Mouse (Mus musculus): ENCODE data around the gene Serpinb6c. TPM values are rescaled to one million over a fixed set of nuclear protein-coding genes. Genes with fewer than 3 reads are reported as not detected.

The Serpinb6c gene
- polyA plus RNA-seq, 1 experiment from 2014 or later: 0.24 TPM

- Histone ChIP-seq H3K36me3 (replicated peaks) (peaks cover 24% of the 10 kb centered on the region), H3K4me3 (no peak overlapping the region), H3K4me1 (no peaks in the 10 kb centered on the region), H3K27ac (replicated peaks) (no peak overlapping the region), H3K9me3 (no peaks in the 10 kb centered on the region), H3K27me3 (replicated peaks; ENCODE audit: low read depth, poor library complexity, severe bottlenecking) (no peaks in the 10 kb centered on the region)
- no peak for DNase-seq (ENCODE audit: low spot score)
- WGBS: 84% methylated on average over 5 of the region's 5 CpGs
These were observed 16.2 kb upstream of the Serpinb6c start for GRCm38 (mm10) chr13:33921699-33922098.

GRCm38 (mm10) chr13:33921041-33921440 is 15.5 kb upstream of the Serpinb6c start:
- Histone ChIP-seq H3K36me3 (replicated peaks) (peaks cover 24% of the 10 kb centered on the region), H3K9me3 (no peaks in the 10 kb centered on the region), H3K27ac (replicated peaks) (no peak overlapping the region), H3K4me1 (no peaks in the 10 kb centered on the region), H3K4me3 (no peak overlapping the region), H3K27me3 (replicated peaks; ENCODE audit: low read depth, poor library complexity, severe bottlenecking) (no peaks in the 10 kb centered on the region)
- DNase-seq (ENCODE audit: low spot score): no peak
- 92% methylated on average over 6 of the region's 6 CpGs for WGBS

GRCm38 (mm10) chr13:33906821-33907220 is 1.3 kb upstream of the Serpinb6c start:
- no peak for DNase-seq (ENCODE audit: low spot score)
- 73% methylated on average over 3 of the region's 3 CpGs for WGBS
- Histone ChIP-seq H3K27me3 (replicated peaks; ENCODE audit: low read depth, poor library complexity, severe bottlenecking) (no peaks in the 10 kb centered on the region), H3K9me3 (no peaks in the 10 kb centered on the region), H3K4me3 (no peak overlapping the region), H3K36me3 (replicated peaks) (no peaks in the 10 kb centered on the region), H3K4me1 (no peaks in the 10 kb centered on the region), H3K27ac (replicated peaks) (no peak overlapping the region)

GRCm38 (mm10) chr13:33903290-33903689 is 2.2 kb downstream of the Serpinb6c start:
- Histone ChIP-seq H3K27me3 (replicated peaks; ENCODE audit: low read depth, poor library complexity, severe bottlenecking) (no peaks in the 10 kb centered on the region), H3K4me3 (no peak overlapping the region), H3K27ac (replicated peaks) (no peak overlapping the region), H3K4me1 (no peaks in the 10 kb centered on the region), H3K36me3 (replicated peaks) (no peaks in the 10 kb centered on the region), H3K9me3 (no peaks in the 10 kb centered on the region)
- WGBS: 88% methylated on average over 2 of the region's 2 CpGs
- no peak for DNase-seq (ENCODE audit: low spot score)

- Histone ChIP-seq H3K4me3 (no peak overlapping the region), H3K4me1 (no peaks in the 10 kb centered on the region), H3K27ac (replicated peaks) (no peak overlapping the region), H3K36me3 (replicated peaks) (no peaks in the 10 kb centered on the region), H3K27me3 (replicated peaks; ENCODE audit: low read depth, poor library complexity, severe bottlenecking) (no peaks in the 10 kb centered on the region), H3K9me3 (no peaks in the 10 kb centered on the region)
- WGBS: 39% methylated on average over 2 of the region's 2 CpGs
- peak; percentile 48 for DNase-seq (ENCODE audit: low spot score)
These were observed 11.3 kb downstream of the Serpinb6c start for GRCm38 (mm10) chr13:33894207-33894606.

GRCm38 (mm10) chr13:33843308-33843707 is 62.2 kb downstream of the Serpinb6c start, which contains the start of gene Serpinb6e:
TSS of gene Serpinb6e (minus strand) at chr13:33843408.
- Histone ChIP-seq H3K36me3 (replicated peaks) (no peaks in the 10 kb centered on the region), H3K4me3 (no peak within 1 kb of the TSS), H3K27ac (replicated peaks) (no peak within 1 kb of the TSS), H3K27me3 (replicated peaks; ENCODE audit: low read depth, poor library complexity, severe bottlenecking) (no peaks in the 10 kb centered on the region), H3K4me1 (no peaks in the 10 kb centered on the region), H3K9me3 (peaks cover 6% of the 10 kb centered on the region; the same call in 1 of the 2 replicates)
- no peak for DNase-seq (ENCODE audit: low spot score)
- WGBS: 65% methylated on average over 1 of the region's 1 CpGs

GRCm38 (mm10) chr13:33830751-33831150 is 74.8 kb downstream of the Serpinb6c start:
- Histone ChIP-seq H3K9me3 (peaks cover 10% of the 10 kb centered on the region), H3K27me3 (replicated peaks; ENCODE audit: low read depth, poor library complexity, severe bottlenecking) (no peaks in the 10 kb centered on the region), H3K4me3 (no peak overlapping the region), H3K36me3 (replicated peaks) (no peaks in the 10 kb centered on the region), H3K4me1 (no peaks in the 10 kb centered on the region), H3K27ac (replicated peaks) (no peak overlapping the region)
- WGBS: 80% methylated on average over 2 of the region's 2 CpGs
- no peak for DNase-seq (ENCODE audit: low spot score)

Other genes with a start within 250 kb of the Serpinb6c start
- not detected in 2 replicates for gene Serpinb6d, start 244.3 kb downstream of the Serpinb6c start, polyA plus RNA-seq (2016; fragmentation: Nextera tagmentation; extraction: Ambion mirVana)
- not detected in 2 replicates for gene Serpinb6e, start 62.3 kb downstream of the Serpinb6c start, polyA plus RNA-seq (2016; fragmentation: Nextera tagmentation; extraction: Ambion mirVana)
- gene Nqo2, start 59.0 kb upstream of the Serpinb6c start, polyA plus RNA-seq (2016; fragmentation: Nextera tagmentation; extraction: Ambion mirVana): 21.6 and 24.0 TPM in 2 replicates
- 7.4 and 8.6 TPM in 2 replicates for gene Ripk1, start 96.7 kb upstream of the Serpinb6c start, polyA plus RNA-seq (2016; fragmentation: Nextera tagmentation; extraction: Ambion mirVana)
- gene Serpinb6a, start 97.1 kb upstream of the Serpinb6c start, polyA plus RNA-seq (2016; fragmentation: Nextera tagmentation; extraction: Ambion mirVana): 31.1 and 36.2 TPM in 2 replicates
- 31.6 and 32.3 TPM in 2 replicates for gene Bphl, start 131.9 kb upstream of the Serpinb6c start, polyA plus RNA-seq (2016; fragmentation: Nextera tagmentation; extraction: Ambion mirVana)
- gene Tubb2a, start 172.3 kb upstream of the Serpinb6c start, polyA plus RNA-seq (2016; fragmentation: Nextera tagmentation; extraction: Ambion mirVana): 101 and 105 TPM in 2 replicates
- 65.5 and 73.2 TPM in 2 replicates for gene Tubb2b, start 224.8 kb upstream of the Serpinb6c start, polyA plus RNA-seq (2016; fragmentation: Nextera tagmentation; extraction: Ambion mirVana)